Mouse (Mus musculus): ENCODE data around the gene Col27a1.

DNA sequence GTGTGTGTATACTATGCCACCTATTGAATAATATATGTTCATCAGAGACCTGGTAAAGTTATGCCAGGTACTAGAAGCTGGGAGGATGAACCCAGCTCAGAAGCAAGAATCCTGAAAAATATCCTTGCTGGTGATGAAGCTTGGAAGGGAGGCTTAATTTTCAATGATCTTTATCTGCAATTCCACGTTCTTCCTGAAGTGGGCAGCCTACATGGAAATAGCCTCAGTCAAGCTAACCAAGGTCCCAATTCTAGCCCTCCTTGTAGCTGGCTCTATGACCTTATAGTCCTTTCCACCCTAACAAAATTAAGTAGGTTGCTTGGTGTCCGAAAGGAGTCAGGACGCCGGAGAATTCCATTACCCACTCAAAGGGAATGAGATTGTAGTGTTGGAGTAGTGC lies 72.2 kb downstream of the Col27a1 start:
- TF ChIP-seq EP300 (IDR thresholded peaks at IDR 0.05; ENCODE audit: low read depth) = no peak
- TF ChIP-seq CTCF (IDR thresholded peaks at IDR 0.05; ENCODE audit: low read depth) = no peak

Data from heart, postnatal 0 days (tissue).